Mouse (Mus musculus) spleen, adult 12 weeks (tissue): Measurements from ENCODE around the gene Nxpe4.

Source experiments
- DNase-seq: peaks from one replicate; pipeline ENCODE4 v3.0.0; 2022; ENCODE audit warnings: low spot score

The Nxpe4 gene

DNA sequence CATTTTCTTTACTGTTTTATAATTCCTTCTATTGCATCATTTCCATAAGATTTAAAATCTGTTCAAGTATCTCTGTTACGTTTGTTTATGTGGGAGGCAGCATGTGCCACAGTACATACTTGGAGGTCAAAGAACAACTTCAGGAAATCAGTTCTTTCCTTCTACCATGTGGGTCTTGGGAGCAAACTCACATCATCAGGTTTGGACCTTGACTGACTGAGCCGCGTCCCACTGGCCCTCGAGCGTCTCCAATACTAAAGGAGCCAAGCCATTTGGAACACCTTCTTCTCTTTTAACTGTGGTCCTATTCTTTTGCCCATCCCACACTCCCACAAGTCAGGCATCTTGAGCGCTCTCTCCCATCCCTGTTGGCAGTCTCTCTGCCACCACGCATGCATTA is 167.8 kb downstream of the Nxpe4 start:
- DNase-seq, result no peak

DNA sequence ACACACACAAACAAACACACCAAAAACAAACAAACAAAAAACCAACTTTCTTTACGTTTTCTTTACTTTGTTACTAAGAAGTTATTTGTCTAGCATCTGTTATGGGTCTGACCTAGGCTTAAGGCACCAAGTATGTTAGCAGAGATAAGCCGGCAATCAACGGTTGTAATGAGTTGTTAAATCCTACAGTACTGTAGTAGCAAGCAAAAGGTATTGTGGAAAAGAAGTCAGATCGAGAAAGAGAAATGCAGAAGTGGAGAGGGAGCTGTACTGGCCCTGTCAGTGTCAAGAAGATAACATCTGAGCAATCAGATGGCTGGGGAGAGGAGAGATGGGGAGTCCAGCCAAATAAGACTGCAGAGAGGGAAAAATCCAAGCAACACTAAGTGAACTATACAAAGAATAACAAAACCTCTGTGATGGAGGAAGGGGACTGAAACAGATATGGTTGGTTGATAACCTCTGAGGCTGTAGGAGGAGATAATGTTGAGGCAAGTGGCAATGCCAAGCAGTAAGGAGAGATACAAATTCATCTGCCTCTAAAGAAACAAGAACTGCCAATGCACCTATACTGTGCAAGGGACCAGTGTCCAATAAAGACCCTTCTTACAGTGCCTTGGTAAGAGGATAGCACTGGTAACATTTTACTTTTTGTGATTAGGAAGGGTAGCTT is 177.1 kb downstream of the Nxpe4 start:
- DNase-seq, result no peak

DNA sequence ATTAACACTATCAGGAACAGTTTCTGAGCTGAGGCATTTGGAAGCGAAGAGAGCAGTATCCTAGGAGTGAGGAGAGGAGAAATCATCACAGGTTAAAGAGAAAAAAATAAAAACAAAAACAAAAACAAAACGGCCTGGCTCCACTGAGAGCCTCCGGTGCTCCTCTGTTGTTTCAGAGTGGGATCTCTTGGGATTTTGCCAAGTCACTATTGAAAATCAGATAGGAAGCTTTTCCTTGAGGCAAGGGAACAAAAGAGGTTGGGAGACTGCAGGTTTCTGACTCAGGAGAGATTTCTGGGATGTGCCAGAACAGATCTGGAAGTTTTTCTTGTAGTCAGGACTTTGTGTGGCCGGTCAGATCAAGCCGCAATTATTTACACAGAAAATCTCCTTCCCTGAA is 177.7 kb downstream of the Nxpe4 start:
- DNase-seq, result no peak

- peak; percentile 42 for DNase-seq
Observed at GRCm38 (mm10) chr9:48340708-48341380, 179.0 kb downstream of the Nxpe4 start.

- no peak for DNase-seq
Observed at GRCm38 (mm10) chr9:48345456-48345855, 183.6 kb downstream of the Nxpe4 start.

DNA sequence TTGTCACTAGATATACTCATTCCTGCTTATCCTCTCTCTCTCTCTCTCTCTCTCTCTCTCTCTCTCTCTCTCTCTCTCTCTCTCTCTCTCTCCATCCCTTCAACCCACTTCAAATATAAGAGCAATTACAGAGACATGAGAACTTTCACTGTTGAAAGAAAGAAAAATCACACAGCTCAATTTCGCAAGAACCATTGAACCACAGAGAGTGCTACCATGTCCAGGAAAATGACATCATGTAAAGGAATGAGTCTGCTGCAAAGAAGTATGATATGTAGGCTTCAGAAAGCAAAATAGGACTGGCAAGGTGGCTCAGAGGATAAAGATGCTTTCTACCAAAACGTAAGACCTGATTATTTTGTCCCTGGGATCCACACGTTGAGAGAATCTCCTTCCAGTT is 184.0 kb downstream of the Nxpe4 start:
- no peak for DNase-seq

DNA sequence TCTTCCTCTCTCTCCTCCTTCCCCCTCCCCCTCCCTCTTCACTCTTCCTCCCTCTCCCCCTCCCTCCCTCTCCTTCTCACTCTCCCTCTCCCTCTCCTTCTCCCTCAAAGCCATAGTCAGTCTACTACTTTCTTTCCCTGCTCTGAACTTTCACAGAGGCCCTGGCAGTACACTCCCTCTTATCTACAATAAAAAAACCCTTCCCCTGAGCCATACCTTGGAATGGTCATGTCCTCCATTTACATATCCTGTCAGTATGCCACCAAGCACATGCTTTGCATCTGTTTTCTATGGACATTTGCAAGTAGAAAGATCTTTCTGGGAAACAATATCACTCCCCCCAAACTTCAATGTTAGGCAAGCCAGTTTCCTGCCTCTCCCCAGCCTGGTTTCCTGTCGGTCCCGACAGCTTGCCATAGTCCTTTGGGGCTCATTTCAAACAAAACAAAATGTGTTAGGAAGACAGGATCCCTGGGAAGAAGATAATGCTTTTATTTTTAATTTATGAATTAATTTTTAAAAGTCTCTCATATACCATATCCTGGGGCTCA is 191.4 kb downstream of the Nxpe4 start, which contains the start of gene Nxpe2:
Gene Nxpe2, minus strand, starts transcription at position 307 of the 551 bp plus-strand sequence.
- no peak for DNase-seq

DNA sequence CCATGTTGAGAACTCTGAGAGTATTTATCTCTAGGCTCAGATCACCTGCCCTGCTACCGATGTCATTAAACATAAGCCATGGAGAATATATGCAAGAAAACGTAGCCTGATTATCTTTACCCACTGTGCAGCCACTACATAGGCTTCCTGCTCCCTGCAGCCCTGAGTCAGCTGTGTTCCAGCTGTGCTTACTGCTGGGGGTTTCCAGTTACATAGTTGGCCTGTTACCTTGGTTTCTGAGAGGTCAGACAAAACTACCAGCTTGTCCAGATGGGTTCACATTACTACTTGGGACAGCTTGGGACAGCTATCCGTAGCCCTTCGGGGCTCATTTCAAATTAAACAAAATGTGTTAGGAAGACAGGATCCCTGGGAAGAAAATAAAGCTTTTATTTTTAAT is 192.3 kb downstream of the Nxpe4 start:
- DNase-seq, result no peak

DNA sequence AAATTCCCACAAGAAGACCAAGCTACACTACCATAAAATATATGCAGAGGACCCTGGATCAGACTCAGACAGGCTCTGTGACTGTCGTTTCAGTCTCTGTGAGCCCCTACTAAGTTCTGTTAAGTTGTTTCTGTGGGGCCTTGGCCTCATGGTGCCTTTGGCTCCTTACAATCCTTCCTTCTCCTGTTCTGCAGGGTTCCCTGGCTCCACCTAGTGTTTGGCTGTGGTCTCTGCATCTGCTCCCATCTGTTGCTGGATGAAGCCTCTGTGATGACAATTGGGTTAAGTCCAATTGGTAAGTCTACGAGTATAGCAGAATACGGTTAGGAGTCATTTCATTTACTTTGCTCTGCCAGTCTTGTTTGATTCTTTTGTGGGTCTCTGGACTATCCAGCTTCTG is 193.0 kb downstream of the Nxpe4 start:
- peak; percentile 73 for DNase-seq

GRCm38 (mm10) chr9:48357097-48357496 is 195.3 kb downstream of the Nxpe4 start:
- no peak for DNase-seq

DNA sequence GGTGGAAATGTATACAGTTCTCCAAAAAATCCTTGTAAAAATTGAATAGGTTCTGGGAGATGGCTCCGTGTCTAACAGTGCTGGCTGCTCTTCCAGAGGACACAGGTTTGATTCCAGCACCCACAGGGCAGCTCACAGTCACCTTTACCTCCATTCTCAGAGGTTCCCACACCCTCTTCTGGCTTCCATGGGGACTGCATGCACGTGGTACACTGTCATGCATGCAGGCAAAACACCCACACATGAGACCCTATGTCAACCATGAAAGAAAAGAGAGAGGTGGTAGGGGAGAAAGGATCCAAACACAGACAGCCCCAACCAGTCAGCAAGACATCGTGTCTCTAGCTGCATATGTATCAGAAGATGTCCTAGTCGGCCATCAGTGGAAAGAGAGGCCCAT is 199.0 kb downstream of the Nxpe4 start:
- DNase-seq, result no peak

DNA sequence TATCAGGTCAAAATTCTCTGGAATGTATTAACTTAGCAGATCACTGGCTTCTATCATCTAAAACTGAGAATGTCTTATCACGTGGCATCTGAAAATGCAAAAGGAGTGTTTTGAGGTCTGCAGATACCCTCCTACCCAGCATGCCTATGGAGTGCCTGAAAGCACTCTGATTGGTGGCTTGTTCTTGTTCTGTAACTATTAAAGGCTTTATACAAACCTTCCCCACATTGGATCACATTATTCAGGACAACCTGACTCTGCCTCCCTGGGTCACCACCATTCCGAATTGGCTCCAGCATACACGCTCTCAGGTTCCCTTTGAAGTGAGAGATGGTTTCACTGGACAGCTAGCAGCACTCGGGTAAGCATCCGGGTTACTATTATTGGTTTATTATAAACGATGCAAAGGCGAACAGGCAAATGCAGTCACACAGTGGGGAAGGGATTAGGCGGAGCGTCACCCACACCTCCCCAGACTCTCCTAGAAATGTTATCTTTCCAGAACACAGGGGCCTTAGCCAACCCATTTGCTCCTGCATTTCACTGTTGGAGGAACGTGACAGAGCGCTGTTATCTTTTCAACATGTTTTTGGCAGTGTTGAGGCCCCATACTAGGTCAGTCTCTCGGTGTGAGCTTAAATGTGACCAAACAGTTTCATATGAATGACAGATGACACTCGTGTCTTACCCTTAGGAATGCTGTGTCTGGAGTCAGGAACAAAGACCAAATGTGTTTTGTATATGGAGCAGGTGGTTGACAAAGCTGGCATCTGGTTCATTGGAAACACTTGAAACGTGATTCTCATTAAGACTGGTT is 200.2 kb downstream of the Nxpe4 start:
- peak; percentile 61 for DNase-seq

DNA sequence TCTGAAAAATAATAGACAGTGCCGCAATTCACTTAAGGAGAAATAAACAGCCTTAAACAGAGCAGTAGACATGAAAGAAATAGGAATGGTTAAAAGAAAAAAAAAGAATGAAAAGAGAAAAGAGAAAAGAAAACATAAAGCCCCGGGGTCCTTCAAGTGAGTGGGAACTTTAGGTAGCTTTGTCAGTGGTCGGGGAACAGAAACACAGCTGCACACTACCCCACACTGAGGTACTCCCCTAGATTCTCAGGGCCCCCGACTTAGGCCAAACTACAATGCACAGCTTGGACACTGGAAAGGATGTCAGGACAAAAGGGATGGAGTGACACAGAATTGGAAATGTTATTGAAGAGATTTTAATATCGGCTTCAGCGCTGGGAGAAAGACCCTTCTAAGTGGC is 200.9 kb downstream of the Nxpe4 start:
- DNase-seq, result no peak

DNA sequence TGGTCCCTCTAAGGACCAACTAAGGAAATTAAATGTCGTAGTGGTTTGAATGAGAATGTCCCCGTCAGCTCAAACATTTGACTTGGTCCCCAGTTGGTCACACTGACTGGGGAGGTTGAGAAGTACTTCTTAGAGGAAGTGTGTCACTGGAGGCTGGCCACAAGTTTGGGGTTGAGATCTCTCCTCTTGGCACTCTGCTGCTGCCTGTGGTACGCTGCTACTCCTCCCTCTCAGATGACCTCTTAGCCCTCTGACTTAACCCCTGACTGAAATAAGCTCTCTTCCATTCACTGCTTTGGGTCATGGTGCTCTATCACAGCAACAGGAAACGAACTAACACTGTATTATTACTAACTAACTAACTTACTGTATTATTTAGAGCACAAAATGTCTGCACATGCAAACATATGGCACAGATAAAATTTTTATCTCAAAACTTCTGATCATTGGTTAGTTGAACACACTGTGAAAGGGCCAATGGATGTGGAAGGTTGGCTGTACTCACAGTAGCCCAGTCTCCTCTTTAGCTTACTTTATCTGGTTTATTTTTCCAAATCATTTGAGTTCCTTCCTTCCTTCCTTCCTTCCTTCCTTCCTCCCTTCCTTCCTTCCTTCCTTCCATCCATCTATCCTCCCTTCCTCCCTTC is 211.5 kb downstream of the Nxpe4 start:
- DNase-seq, result peak; percentile 11

DNA sequence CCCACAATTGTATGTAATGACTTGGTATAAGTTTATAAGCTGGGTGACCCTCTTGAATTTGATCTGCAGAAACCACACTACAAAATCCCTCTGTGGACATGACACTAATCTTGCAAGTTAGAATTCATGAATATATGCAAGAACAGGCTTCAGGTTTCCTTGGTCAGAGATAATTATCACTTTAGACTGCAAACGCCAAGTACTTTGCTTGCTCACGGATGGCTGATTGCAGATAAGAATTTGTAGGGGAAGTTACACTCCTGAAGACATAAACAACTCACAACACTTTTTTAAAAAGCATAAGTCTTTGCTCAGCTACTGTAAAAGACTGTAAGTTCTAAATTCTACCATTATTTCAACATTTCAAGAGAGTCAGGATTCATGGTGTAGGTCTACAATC is 212.5 kb downstream of the Nxpe4 start:
- DNase-seq, result no peak

DNA sequence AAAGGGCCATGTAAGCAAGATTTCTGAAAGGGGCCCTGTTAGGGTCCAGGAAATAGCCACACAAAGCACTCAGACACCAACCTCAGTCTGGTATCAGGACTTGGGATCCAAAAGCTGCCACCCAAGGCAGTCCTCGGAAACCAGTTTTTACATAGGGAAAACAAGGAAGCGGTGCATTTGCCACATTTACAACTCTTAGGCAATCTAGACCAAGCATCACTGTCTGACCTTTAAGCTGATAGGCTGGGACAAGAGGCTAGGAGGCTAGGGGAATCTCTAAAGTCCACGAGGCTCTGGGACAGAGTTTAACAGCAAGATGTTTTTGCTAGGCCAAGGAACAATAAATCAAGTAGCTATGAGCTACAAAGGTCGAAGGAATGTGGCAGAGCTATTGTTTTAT is 226.6 kb downstream of the Nxpe4 start:
- DNase-seq, result no peak

DNA sequence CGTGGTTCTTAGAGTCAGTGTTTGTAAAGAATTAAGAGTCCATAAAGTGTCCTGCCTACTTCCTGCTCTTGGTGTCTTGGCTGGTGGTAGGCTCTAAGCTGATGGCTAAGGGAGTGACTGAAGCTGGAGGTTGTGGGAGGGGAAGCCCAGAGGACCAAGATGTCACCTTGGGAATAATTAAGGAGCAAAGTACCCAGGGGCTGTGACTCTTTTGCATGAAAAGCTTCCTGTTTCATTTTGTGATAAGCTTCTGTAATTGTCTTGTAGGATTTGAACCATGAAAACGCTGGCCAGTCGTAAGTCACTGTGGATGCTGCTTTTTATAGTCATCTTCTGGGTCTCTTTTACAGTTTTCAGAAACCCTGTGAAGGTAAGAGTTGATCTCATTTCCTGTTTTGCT is 228.2 kb downstream of the Nxpe4 start:
- DNase-seq, result no peak

- DNase-seq, result no peak
Observed at GRCm38 (mm10) chr9:48403590-48404209, 241.9 kb downstream of the Nxpe4 start.

DNA sequence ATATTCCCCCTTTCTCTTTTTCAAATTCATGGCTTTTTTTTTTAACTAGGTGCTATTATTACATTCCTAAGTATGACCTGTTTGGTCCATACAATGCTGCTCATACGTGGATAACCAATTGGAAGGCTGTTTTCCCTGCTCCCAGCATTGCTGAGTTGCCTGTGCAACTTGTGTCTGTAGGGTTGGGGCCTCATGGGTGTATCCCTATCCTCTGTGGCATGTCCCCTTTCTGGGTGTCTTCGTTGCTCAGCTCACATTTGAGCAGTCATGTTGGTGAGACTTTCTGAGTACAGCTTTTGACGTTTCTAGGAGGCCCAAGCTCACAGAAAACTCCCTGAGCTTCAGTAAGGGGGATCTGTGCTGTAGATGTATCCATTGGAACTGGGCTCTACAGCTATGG is 242.9 kb downstream of the Nxpe4 start:
- DNase-seq, result no peak

DNA sequence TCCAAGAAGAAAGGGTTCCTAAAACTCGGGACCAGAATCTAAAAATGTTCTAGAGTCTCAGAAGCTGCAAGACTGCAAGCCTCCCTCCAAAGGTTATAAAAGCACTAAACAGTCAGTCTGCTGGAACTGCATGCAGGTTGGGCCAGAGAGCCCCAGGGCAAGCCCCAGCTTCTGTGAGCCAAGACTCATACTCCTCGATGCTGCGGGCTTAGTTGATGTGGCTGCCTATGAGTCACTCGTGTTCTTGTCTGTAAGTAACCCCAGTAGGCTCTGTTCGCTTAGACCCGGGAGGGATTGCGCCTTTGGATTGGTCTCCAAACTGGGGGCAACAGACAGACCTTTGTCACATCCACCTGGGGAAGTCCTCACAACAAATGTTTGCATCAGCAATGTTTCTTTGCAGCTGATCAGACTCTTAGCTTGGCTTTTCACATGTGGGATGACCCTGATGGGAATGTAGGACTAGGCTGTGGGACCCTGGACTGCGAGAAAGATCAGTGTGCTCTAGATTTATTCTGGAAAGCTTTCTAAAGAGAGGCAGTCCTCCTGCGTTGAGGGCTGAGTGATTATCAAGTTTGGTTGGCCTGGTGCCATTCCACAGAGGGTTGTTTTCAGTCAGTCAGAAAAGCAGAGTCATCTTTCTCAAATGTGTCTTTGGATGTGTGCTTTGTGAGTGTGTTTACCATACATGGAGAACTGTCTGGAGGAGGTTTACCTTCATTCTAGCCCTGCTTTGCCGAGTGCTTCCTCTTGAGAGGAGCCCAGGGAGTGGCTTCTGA is 245.9 kb downstream of the Nxpe4 start:
- no peak for DNase-seq
